Mouse (Mus musculus): ENCODE measurements around the gene Zc3h4. TPM values are rescaled to one million over a fixed set of nuclear protein-coding genes. Genes with fewer than 3 reads are reported as not detected.

Zc3h4 gene
- polyA plus RNA-seq, 1 experiment from 2014 or later: 7.9 TPM

GRCm38 (mm10) chr7:16417141-16417771, 16.5 kb downstream of the Zc3h4 start:
- H3K4me2 ChIP-seq: 0 out of 2 replicates have a peak overlapping the region, but pooled peaks have one; percentile 4
- H3K36me3 ChIP-seq: peaks cover 43% of the 10 kb centered on the region
- no peaks in the 10 kb centered on the region for H3K9me3 ChIP-seq (replicated peaks)
- no peak overlapping the region for H3K4me3 ChIP-seq
- no peak overlapping the region for H3K9ac ChIP-seq
- peak; percentile 64 for ATAC-seq (replicated peaks; ENCODE audit: insufficient number of reproducible peaks, insufficient read depth, low FRiP score, low read depth)
- peaks cover 36% of the 10 kb centered on the region for H3K4me1 ChIP-seq (replicated peaks)
- peak overlapping the region; percentile 75 for H3K27ac ChIP-seq
- 58% methylated on average over 10 of the region's 10 CpGs for WGBS
- no peaks in the 10 kb centered on the region for H3K27me3 ChIP-seq

GRCm38 (mm10) chr7:16418713-16419112, 18.0 kb downstream of the Zc3h4 start:
- Histone ChIP-seq H3K4me3 (no peak overlapping the region), H3K4me2 (no peak overlapping the region), H3K27me3 (no peaks in the 10 kb centered on the region), H3K4me1 (replicated peaks) (peaks cover 31% of the 10 kb centered on the region), H3K36me3 (peaks cover 53% of the 10 kb centered on the region), H3K27ac (no peak overlapping the region), H3K9ac (no peak overlapping the region), H3K9me3 (replicated peaks) (no peaks in the 10 kb centered on the region)
- 82% methylated on average over 5 of the region's 5 CpGs for WGBS
- no peak for ATAC-seq (replicated peaks; ENCODE audit: insufficient number of reproducible peaks, insufficient read depth, low FRiP score, low read depth)

- ATAC-seq (replicated peaks; ENCODE audit: insufficient number of reproducible peaks, insufficient read depth, low FRiP score, low read depth): no peak
- Histone ChIP-seq H3K9ac (no peak overlapping the region), H3K27me3 (no peaks in the 10 kb centered on the region), H3K4me1 (replicated peaks) (peaks cover 22% of the 10 kb centered on the region), H3K4me2 (no peak overlapping the region), H3K36me3 (peaks cover 72% of the 10 kb centered on the region), H3K4me3 (no peak overlapping the region), H3K27ac (no peak overlapping the region), H3K9me3 (replicated peaks) (no peaks in the 10 kb centered on the region)
- WGBS: 87% methylated on average over 8 of the region's 8 CpGs
Measured at GRCm38 (mm10) chr7:16420493-16421118, 19.9 kb downstream of the Zc3h4 start.

- no peak for ATAC-seq (replicated peaks; ENCODE audit: insufficient number of reproducible peaks, insufficient read depth, low FRiP score, low read depth)
- Histone ChIP-seq H3K4me1 (replicated peaks) (peaks cover 8% of the 10 kb centered on the region), H3K4me3 (no peak overlapping the region), H3K27me3 (no peaks in the 10 kb centered on the region), H3K4me2 (no peak overlapping the region), H3K9me3 (replicated peaks) (no peaks in the 10 kb centered on the region), H3K36me3 (peaks cover 88% of the 10 kb centered on the region), H3K9ac (no peak overlapping the region), H3K27ac (no peak overlapping the region)
- 86% methylated on average over 18 of the region's 18 CpGs for WGBS
Measured at GRCm38 (mm10) chr7:16422222-16422856, 21.6 kb downstream of the Zc3h4 start.

- no peak for ATAC-seq (replicated peaks; ENCODE audit: insufficient number of reproducible peaks, insufficient read depth, low FRiP score, low read depth)
- peaks cover 95% of the 10 kb centered on the region for H3K36me3 ChIP-seq
- H3K4me1 ChIP-seq (replicated peaks): no peaks in the 10 kb centered on the region
- WGBS: 78% methylated on average over 9 of the region's 9 CpGs
- no peak overlapping the region for H3K4me3 ChIP-seq
- H3K27ac ChIP-seq: no peak overlapping the region
- H3K27me3 ChIP-seq: no peaks in the 10 kb centered on the region
- H3K4me2 ChIP-seq: no peak overlapping the region
- H3K9me3 ChIP-seq (replicated peaks): no peaks in the 10 kb centered on the region
- no peak overlapping the region for H3K9ac ChIP-seq
Measured at GRCm38 (mm10) chr7:16423731-16424130, 23.0 kb downstream of the Zc3h4 start.

- Histone ChIP-seq H3K27ac (no peak overlapping the region), H3K27me3 (no peaks in the 10 kb centered on the region), H3K36me3 (peaks cover 95% of the 10 kb centered on the region), H3K4me1 (replicated peaks) (no peaks in the 10 kb centered on the region), H3K4me3 (no peak overlapping the region), H3K4me2 (no peak overlapping the region), H3K9me3 (replicated peaks) (no peaks in the 10 kb centered on the region), H3K9ac (no peak overlapping the region)
- 77% methylated on average over 10 of the region's 10 CpGs for WGBS
- ATAC-seq (replicated peaks; ENCODE audit: insufficient number of reproducible peaks, insufficient read depth, low FRiP score, low read depth): no peak
Measured at GRCm38 (mm10) chr7:16425721-16426120, 25.0 kb downstream of the Zc3h4 start.

GRCm38 (mm10) chr7:16426129-16426729, 25.5 kb downstream of the Zc3h4 start:
- H3K9me3 ChIP-seq (replicated peaks): no peaks in the 10 kb centered on the region
- H3K27ac ChIP-seq: no peak overlapping the region
- no peak overlapping the region for H3K4me2 ChIP-seq
- H3K27me3 ChIP-seq: no peaks in the 10 kb centered on the region
- WGBS: 57% methylated on average over 4 of the region's 4 CpGs
- no peak overlapping the region for H3K4me3 ChIP-seq
- H3K4me1 ChIP-seq (replicated peaks): no peaks in the 10 kb centered on the region
- H3K9ac ChIP-seq: no peak overlapping the region
- peaks cover 95% of the 10 kb centered on the region for H3K36me3 ChIP-seq
- no peak for ATAC-seq (replicated peaks; ENCODE audit: insufficient number of reproducible peaks, insufficient read depth, low FRiP score, low read depth)

GRCm38 (mm10) chr7:16433352-16433971, 32.8 kb downstream of the Zc3h4 start:
- Histone ChIP-seq H3K27ac (peak overlapping the region; percentile 64), H3K4me3 (no peak overlapping the region), H3K4me2 (no peak overlapping the region), H3K4me1 (replicated peaks) (peaks cover 28% of the 10 kb centered on the region), H3K27me3 (no peaks in the 10 kb centered on the region), H3K9me3 (replicated peaks) (no peaks in the 10 kb centered on the region), H3K36me3 (peaks cover 77% of the 10 kb centered on the region), H3K9ac (0 out of 2 replicates have a peak overlapping the region, but pooled peaks have one; percentile 18)
- ATAC-seq (replicated peaks; ENCODE audit: insufficient number of reproducible peaks, insufficient read depth, low FRiP score, low read depth): peak; percentile 67; the same call in 1 of the 2 replicates
- WGBS: 30% methylated on average over 3 of the region's 3 CpGs

GRCm38 (mm10) chr7:16435088-16435487, 34.4 kb downstream of the Zc3h4 start:
- peaks cover 28% of the 10 kb centered on the region for H3K4me1 ChIP-seq (replicated peaks)
- no peak overlapping the region for H3K27ac ChIP-seq
- no peak overlapping the region for H3K4me3 ChIP-seq
- H3K9ac ChIP-seq: no peak overlapping the region
- no peaks in the 10 kb centered on the region for H3K9me3 ChIP-seq (replicated peaks)
- WGBS: 85% methylated on average over 9 of the region's 9 CpGs
- H3K36me3 ChIP-seq: peaks cover 61% of the 10 kb centered on the region
- H3K4me2 ChIP-seq: no peak overlapping the region
- H3K27me3 ChIP-seq: no peaks in the 10 kb centered on the region
- ATAC-seq (replicated peaks; ENCODE audit: insufficient number of reproducible peaks, insufficient read depth, low FRiP score, low read depth): no peak

GRCm38 (mm10) chr7:16441241-16441640, 40.5 kb downstream of the Zc3h4 start:
- no peak for ATAC-seq (replicated peaks; ENCODE audit: insufficient number of reproducible peaks, insufficient read depth, low FRiP score, low read depth)
- H3K36me3 ChIP-seq: peaks cover 5% of the 10 kb centered on the region; the same call in 1 of the 2 replicates

GRCm38 (mm10) chr7:16451656-16452055, 50.9 kb downstream of the Zc3h4 start:
- H3K9ac ChIP-seq: no peak overlapping the region
- no peak for ATAC-seq (replicated peaks; ENCODE audit: insufficient number of reproducible peaks, insufficient read depth, low FRiP score, low read depth)
- H3K36me3 ChIP-seq: peaks cover 3% of the 10 kb centered on the region; the same call in 1 of the 2 replicates
- no peaks in the 10 kb centered on the region for H3K27me3 ChIP-seq
- H3K4me2 ChIP-seq: no peak overlapping the region
- peaks cover 11% of the 10 kb centered on the region for H3K4me1 ChIP-seq (replicated peaks)
- 62% methylated on average over 6 of the region's 6 CpGs for WGBS
- H3K27ac ChIP-seq: peak overlapping the region; percentile 35
- no peaks in the 10 kb centered on the region for H3K9me3 ChIP-seq (replicated peaks)
- H3K4me3 ChIP-seq: no peak overlapping the region

More at GRCm38 (mm10) chr7:16441241-16441640, 40.5 kb downstream of the Zc3h4 start:
- no peaks in the 10 kb centered on the region for H3K27me3 ChIP-seq
- H3K9ac ChIP-seq: no peak overlapping the region
- H3K4me1 ChIP-seq (replicated peaks): peaks cover 18% of the 10 kb centered on the region
- H3K9me3 ChIP-seq (replicated peaks): no peaks in the 10 kb centered on the region
- H3K27ac ChIP-seq: no peak overlapping the region
- no peak overlapping the region for H3K4me2 ChIP-seq
- H3K4me3 ChIP-seq: no peak overlapping the region

All from heart, embryonic 15.5 days (tissue).